Mouse (Mus musculus) liver, embryonic 14 days (tissue): ENCODE measurements around the gene Wdr35. TPM values are rescaled to one million over a fixed set of nuclear protein-coding genes. Genes with fewer than 3 reads are reported as not detected.

Source experiments
- polyA plus RNA-seq: library from polyadenylated mRNA; depleted of rRNA; stranded (reverse); fragments of >200 nt; gene quantifications from 2 replicates; pipeline ENCODE4 v1.2.3, GENCODE M21; 2012; rRNA removed

Wdr35 gene
- polyA plus RNA-seq, result 0.67 and 0.71 TPM in 2 replicates

DNA sequence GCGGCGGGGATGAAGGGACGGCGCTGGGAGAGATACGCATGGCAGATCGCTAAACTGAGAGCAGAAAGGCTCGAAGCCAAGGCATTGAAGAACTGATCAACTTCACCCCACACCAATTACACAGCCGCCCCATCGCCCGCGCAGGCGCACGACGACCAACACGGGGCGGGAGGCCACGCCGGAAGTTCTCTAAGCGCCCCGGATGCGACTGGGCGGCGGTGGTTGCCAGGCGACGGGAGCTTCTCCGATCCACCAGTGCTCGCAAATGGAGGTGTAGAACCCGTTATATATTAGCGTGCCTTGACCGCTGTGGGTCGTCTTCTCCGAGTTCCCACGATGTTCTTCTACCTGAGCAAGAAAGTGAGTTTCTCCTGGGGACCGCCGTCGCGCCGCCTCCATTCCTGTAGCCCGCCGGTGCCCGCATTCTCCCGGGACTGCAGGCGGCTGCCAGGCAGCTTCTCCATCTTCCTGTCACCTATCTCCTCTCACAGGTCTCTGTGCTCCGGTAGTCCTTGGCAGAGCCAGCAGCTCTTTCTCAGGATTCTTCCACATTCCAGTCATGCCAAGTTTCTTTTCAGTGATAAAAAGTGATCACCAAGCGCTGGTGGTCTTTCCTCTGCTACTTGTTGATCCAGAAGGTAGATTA lies at the start of gene Wdr35:
Gene Wdr35 (plus strand): TSS at position 73 of the 646 bp plus-strand sequence.

DNA sequence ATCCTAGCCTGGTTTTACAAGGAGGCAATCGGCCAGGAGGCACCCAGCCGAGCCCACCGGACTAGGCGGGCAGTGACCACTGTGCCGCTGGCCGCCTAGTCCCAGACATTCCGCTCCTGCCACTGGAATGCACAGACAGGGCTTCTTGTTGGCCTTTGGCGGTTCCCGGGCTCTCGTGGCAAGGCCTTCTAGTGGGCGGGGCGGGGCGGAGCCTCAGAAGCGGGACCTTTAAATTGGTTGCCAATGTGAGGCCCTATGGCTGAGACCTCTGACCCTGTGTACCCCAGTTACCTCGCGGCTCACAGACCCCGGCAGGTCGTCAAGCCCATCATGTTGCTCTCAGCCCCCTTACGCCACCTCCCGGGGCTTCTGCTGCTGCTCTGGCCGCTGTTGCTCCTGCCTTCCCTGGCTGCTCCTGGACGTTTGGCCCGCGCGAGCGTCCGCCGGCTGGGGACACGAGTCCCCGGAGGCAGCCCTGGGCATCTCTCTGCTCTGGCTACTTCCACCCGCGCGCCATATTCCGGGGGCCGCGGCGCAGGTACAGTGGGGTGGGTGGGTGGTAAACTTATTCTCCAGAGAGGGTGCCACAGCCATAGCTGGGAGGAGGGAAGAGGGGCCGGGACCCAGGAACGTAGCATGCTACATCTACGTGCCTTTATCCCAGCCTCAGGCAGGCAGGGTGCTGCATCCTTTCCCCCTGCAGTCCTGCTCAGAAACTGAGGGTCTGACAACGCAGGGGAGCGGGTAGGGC lies 25.8 kb upstream of the Wdr35 start, which contains the start of gene Matn3:
Gene Matn3 (plus strand): TSS at position 216 of the 751 bp plus-strand sequence.

GRCm38 (mm10) chr12:9029888-9030723 lies 56.4 kb downstream of the Wdr35 start, which contains the start of gene Ttc32:
Ttc32 (plus strand) TSS chr12:9029997.

Other genes starting within 250 kb of the Wdr35 start
- gene Sdc1, start 202.6 kb upstream of the Wdr35 start, polyA plus RNA-seq, result 14.4 and 14.8 TPM in 2 replicates
- 64.4 and 72.2 TPM in 2 replicates for gene Laptm4a, start 52.2 kb upstream of the Wdr35 start, polyA plus RNA-seq
- 0.05 and 0.08 TPM in 2 replicates for gene Matn3, start 26.0 kb upstream of the Wdr35 start, polyA plus RNA-seq
- 4.8 and 6.2 TPM in 2 replicates for gene Ttc32, start 56.1 kb downstream of the Wdr35 start, polyA plus RNA-seq